Mouse (Mus musculus): ENCODE measurements around the gene Nav2.

Gene Nav2

GRCm38 (mm10) chr7:49206775-49207676 lies 298.5 kb downstream of the Nav2 start:
- no peak for DNase-seq (ENCODE audit: low spot score)

- no peak for DNase-seq (ENCODE audit: low spot score)
Observed at GRCm38 (mm10) chr7:49209526-49209925, 301.0 kb downstream of the Nav2 start.

- no peak for DNase-seq (ENCODE audit: low spot score)
Observed at GRCm38 (mm10) chr7:49210721-49211120, 302.2 kb downstream of the Nav2 start.

- no peak for DNase-seq (ENCODE audit: low spot score)
Observed at GRCm38 (mm10) chr7:49213011-49213410, 304.5 kb downstream of the Nav2 start.

GRCm38 (mm10) chr7:49217786-49218185 lies 309.3 kb downstream of the Nav2 start:
- no peak for DNase-seq (ENCODE audit: low spot score)

- DNase-seq (ENCODE audit: low spot score), result no peak
Observed at GRCm38 (mm10) chr7:49225741-49226140, 317.2 kb downstream of the Nav2 start.

GRCm38 (mm10) chr7:49232969-49233368 lies 324.5 kb downstream of the Nav2 start:
- DNase-seq (ENCODE audit: low spot score), result no peak

GRCm38 (mm10) chr7:49234288-49234687 lies 325.8 kb downstream of the Nav2 start:
- no peak for DNase-seq (ENCODE audit: low spot score)

GRCm38 (mm10) chr7:49235271-49235681 lies 326.8 kb downstream of the Nav2 start:
- peak; percentile 55 for DNase-seq (ENCODE audit: low spot score)

- DNase-seq (ENCODE audit: low spot score), result no peak
Observed at GRCm38 (mm10) chr7:49235821-49236220, 327.3 kb downstream of the Nav2 start.

GRCm38 (mm10) chr7:49240461-49240860 lies 331.9 kb downstream of the Nav2 start:
- no peak for DNase-seq (ENCODE audit: low spot score)

- DNase-seq (ENCODE audit: low spot score), result no peak
Observed at GRCm38 (mm10) chr7:49241229-49241751, 332.8 kb downstream of the Nav2 start.

- no peak for DNase-seq (ENCODE audit: low spot score)
Observed at GRCm38 (mm10) chr7:49242261-49242660, 333.7 kb downstream of the Nav2 start.

GRCm38 (mm10) chr7:49243079-49243478 lies 334.6 kb downstream of the Nav2 start:
- no peak for DNase-seq (ENCODE audit: low spot score)

- DNase-seq (ENCODE audit: low spot score), result peak; percentile 97
Observed at GRCm38 (mm10) chr7:49245537-49246239, 337.2 kb downstream of the Nav2 start.

GRCm38 (mm10) chr7:49246240-49246578 lies 337.7 kb downstream of the Nav2 start:
- DNase-seq (ENCODE audit: low spot score), result no peak

- peak; percentile 54 for DNase-seq (ENCODE audit: low spot score)
Observed at GRCm38 (mm10) chr7:49246584-49247481, 338.3 kb downstream of the Nav2 start.

GRCm38 (mm10) chr7:49247744-49248331 lies 339.3 kb downstream of the Nav2 start:
- peak; percentile 66 for DNase-seq (ENCODE audit: low spot score)

- no peak for DNase-seq (ENCODE audit: low spot score)
Observed at GRCm38 (mm10) chr7:49248333-49249086, 340.0 kb downstream of the Nav2 start.

GRCm38 (mm10) chr7:49249462-49249861 lies 340.9 kb downstream of the Nav2 start:
- DNase-seq (ENCODE audit: low spot score), result no peak

- DNase-seq (ENCODE audit: low spot score), result peak; percentile 91
Observed at GRCm38 (mm10) chr7:49249996-49250395, 341.5 kb downstream of the Nav2 start.
